22 mouse cellular contexts compared by ENCODE assay signal in the genomic region with DNA sequence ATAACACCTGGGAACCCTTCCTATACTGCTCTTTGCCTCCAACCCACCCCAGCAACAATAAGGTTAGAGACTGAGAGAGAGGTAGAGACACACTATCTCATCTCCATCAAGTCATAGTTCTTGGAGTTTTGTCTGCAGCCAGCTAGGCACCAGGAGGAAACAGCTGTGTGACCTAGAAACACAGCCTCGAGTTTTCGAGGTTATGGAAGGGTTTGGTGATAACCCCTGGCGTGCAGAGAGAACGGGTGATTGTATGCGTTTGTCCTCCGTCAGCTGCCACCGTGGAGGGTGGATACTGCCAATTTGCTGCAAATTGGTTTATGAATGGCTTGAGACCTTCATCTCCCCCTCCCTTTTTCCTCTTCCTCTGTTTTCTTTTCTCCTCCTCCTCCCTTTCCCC.
"Had no signal": no experiment of that assay in that cellular context is flagged by ENCODE, and none has a peak within 500 bp of the region (broad histone marks: within the 10 kb centered on the region; RNA-seq: fewer than 3 reads in every experiment).

No protein-coding gene starts in this region.

- H3K36me3 ChIP-seq: heart, embryonic 15.5 days; hindbrain, embryonic 13.5 days; hindbrain, embryonic 15.5 days had no signal

- DNase-seq: gastrocnemius, adult 2 months; gastrocnemius, postnatal 10 days; gastrocnemius, postnatal 25 days; heart, adult 18-20 months; heart, postnatal 14 days; heart, postnatal 36 days; kidney, adult 11 months; kidney, adult 2 months; kidney, adult 9 months; kidney, postnatal 14 days; kidney, postnatal 4 days had no signal

- H3K27ac ChIP-seq: gastrocnemius, adult 2 months; heart, embryonic 13.5 days; heart, embryonic 15.5 days; hindbrain, embryonic 13.5 days; hindbrain, embryonic 15.5 days; hindbrain, postnatal 0 days; kidney, embryonic 15.5 days; kidney, postnatal 0 days; layer of hippocampus, adult 2 months; left cerebral cortex, adult 2 months; limb, embryonic 13.5 days; limb, embryonic 15.5 days had no signal

- H3K4me1 ChIP-seq: hindbrain, embryonic 13.5 days; hindbrain, embryonic 15.5 days; kidney, embryonic 15.5 days; limb, embryonic 13.5 days; limb, embryonic 15.5 days had no signal

- H3K4me3 ChIP-seq: gastrocnemius, adult 2 months; heart, embryonic 13.5 days; heart, embryonic 15.5 days; hindbrain, embryonic 13.5 days; hindbrain, embryonic 15.5 days; kidney, embryonic 15.5 days; layer of hippocampus, adult 2 months; left cerebral cortex, adult 2 months; limb, embryonic 13.5 days; limb, embryonic 15.5 days had no signal

- H3K27me3 ChIP-seq: heart, embryonic 13.5 days; heart, embryonic 15.5 days; hindbrain, embryonic 13.5 days; hindbrain, embryonic 15.5 days; kidney, embryonic 15.5 days; limb, embryonic 13.5 days; limb, embryonic 15.5 days had no signal

- H3K9me3 ChIP-seq: heart, embryonic 13.5 days; heart, embryonic 15.5 days; hindbrain, embryonic 13.5 days; hindbrain, embryonic 15.5 days; kidney, embryonic 15.5 days; limb, embryonic 13.5 days; limb, embryonic 15.5 days had no signal
